Mouse (Mus musculus): ENCODE measurements around the gene Mxi1.

Mxi1 gene

DNA sequence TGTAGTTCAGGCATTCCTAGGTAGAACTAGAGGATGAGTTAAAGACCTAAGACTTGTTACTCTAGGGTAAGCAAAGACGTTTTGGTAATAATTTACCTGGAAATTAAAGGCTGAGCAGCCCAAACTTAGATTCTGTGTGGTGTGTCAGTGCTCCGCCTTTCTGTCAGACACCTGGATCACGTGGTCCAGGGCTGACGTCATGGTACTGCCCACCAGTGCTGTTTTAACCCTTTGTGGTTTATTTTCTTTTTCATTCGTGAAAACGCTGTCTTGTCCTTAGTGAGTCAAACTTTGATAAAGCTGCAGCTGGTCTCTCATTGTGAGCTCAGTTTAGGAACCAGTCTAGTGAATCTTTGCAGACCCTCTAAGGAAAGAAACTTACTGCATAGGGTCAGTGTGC, 30.1 kb downstream of the Mxi1 start:
- no peak for TF ChIP-seq NANOG (IDR thresholded peaks at IDR 0.05; ENCODE audit: borderline replicate concordance, low read length)
- no peak for TF ChIP-seq POU5F1 (IDR thresholded peaks at IDR 0.05; ENCODE audit: borderline replicate concordance, low read length)
- TF ChIP-seq CTCF (conservative IDR thresholded peaks at IDR 0.05; ENCODE audit: low read length), result no peak
- Histone ChIP-seq H3K4me3 (replicated peaks; ENCODE audit: low read length) (no peak overlapping the region), H3K27me3 (ENCODE audit: insufficient read depth, low read length) (no peaks in the 10 kb centered on the region), H3K36me3 (ENCODE audit: insufficient read depth, low read length) (peaks cover 44% of the 10 kb centered on the region), H3K9me3 (ENCODE audit: low read length) (no peaks in the 10 kb centered on the region), H3K4me1 (replicated peaks; ENCODE audit: low read depth, low read length) (peaks cover 38% of the 10 kb centered on the region)

DNA sequence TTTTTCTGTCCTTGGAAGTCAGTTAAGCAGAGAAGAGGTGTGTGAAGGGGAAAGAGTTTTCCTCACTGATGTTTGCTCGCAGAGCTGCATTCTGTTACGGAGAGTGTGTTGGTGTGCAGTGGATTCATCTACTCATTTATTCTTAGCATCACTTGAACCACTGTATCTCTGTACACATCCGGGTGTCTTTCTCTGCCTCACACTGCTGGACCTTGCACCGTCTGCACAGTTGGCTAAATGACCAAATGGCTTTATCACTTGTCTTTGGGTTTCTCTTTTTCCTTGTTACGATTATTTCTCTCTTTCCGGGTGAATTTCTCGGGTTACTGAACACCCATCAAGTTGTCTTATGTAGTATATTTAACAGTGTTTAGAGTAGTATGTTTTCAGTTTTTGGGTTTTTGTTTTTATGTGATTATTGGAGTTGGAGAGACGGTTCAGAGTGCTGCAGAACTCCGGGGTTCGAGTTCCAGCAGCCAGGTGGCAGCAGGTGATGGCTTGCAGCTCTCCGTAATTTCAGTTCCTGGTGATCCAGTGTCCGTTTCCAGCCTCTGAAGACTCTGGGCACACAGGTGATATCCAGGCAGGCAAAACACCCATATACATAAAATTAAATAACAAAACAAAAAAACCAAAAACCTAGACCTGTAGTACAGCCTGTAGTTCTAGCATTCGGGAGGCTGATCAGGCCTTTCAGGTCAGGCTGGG, 33.0 kb downstream of the Mxi1 start:
- H3K27me3 ChIP-seq (ENCODE audit: insufficient read depth, low read length), result no peaks in the 10 kb centered on the region
- H3K4me3 ChIP-seq (replicated peaks; ENCODE audit: low read length), result no peak overlapping the region
- H3K36me3 ChIP-seq (ENCODE audit: insufficient read depth, low read length), result peaks cover 27% of the 10 kb centered on the region
- H3K9me3 ChIP-seq (ENCODE audit: low read length), result no peaks in the 10 kb centered on the region
- TF ChIP-seq POU5F1 (IDR thresholded peaks at IDR 0.05; ENCODE audit: borderline replicate concordance, low read length), result no peak
- no peak for TF ChIP-seq CTCF (conservative IDR thresholded peaks at IDR 0.05; ENCODE audit: low read length)
- no peak for TF ChIP-seq NANOG (IDR thresholded peaks at IDR 0.05; ENCODE audit: borderline replicate concordance, low read length)
- H3K4me1 ChIP-seq (replicated peaks; ENCODE audit: low read depth, low read length), result peaks cover 38% of the 10 kb centered on the region

DNA sequence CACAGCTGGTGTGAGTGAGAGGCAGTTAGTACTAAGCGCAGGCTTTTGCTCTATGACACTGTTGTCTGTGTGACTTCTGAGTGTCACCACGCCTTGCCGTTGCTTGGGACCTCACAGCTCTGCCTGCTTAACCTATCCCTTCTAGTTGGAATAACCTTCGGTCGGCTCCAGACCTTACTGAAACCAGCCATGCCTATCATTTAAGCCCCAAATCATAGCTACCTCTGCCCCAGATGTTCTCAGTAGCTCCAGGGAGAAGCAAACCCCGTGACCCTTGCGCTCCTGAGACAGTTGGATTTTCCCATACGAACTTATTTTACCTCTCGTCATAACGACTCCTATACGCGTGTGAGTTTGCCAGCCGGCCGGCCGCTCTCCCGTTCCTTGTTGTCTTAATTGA, 33.7 kb downstream of the Mxi1 start:
- peaks cover 38% of the 10 kb centered on the region for H3K4me1 ChIP-seq (replicated peaks; ENCODE audit: low read depth, low read length)
- no peak overlapping the region for H3K4me3 ChIP-seq (replicated peaks; ENCODE audit: low read length)
- H3K9me3 ChIP-seq (ENCODE audit: low read length), result no peaks in the 10 kb centered on the region
- no peak for TF ChIP-seq CTCF (conservative IDR thresholded peaks at IDR 0.05; ENCODE audit: low read length)
- TF ChIP-seq NANOG (IDR thresholded peaks at IDR 0.05; ENCODE audit: borderline replicate concordance, low read length), result no peak
- TF ChIP-seq POU5F1 (IDR thresholded peaks at IDR 0.05; ENCODE audit: borderline replicate concordance, low read length), result no peak
- no peaks in the 10 kb centered on the region for H3K27me3 ChIP-seq (ENCODE audit: insufficient read depth, low read length)
- peaks cover 22% of the 10 kb centered on the region for H3K36me3 ChIP-seq (ENCODE audit: insufficient read depth, low read length)

DNA sequence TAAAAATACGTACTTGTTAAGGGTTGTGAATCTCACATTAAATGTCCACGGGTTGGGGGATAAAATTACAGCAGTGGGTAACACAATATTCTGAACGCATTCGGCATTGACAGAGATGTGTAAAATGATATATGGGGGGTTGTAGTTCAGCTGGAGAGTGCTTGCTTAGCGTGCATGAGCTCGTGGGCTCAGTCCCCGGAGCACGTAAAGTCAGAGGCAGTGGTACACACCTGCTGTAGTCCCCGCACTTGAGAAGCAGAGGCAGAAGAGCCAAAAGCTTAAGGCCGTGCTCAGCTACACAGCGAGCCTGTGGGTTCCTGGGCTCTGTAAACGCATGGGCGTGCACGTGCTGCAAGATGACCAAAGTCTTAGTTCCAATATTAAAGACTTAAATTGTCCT, 35.4 kb downstream of the Mxi1 start:
- Histone ChIP-seq H3K4me3 (replicated peaks; ENCODE audit: low read length) (no peak overlapping the region), H3K9me3 (ENCODE audit: low read length) (no peaks in the 10 kb centered on the region), H3K36me3 (ENCODE audit: insufficient read depth, low read length) (peaks cover 24% of the 10 kb centered on the region), H3K27me3 (ENCODE audit: insufficient read depth, low read length) (no peaks in the 10 kb centered on the region), H3K4me1 (replicated peaks; ENCODE audit: low read depth, low read length) (peaks cover 36% of the 10 kb centered on the region)
- no peak for TF ChIP-seq POU5F1 (IDR thresholded peaks at IDR 0.05; ENCODE audit: borderline replicate concordance, low read length)
- TF ChIP-seq CTCF (conservative IDR thresholded peaks at IDR 0.05; ENCODE audit: low read length), result no peak
- no peak for TF ChIP-seq NANOG (IDR thresholded peaks at IDR 0.05; ENCODE audit: borderline replicate concordance, low read length)

DNA sequence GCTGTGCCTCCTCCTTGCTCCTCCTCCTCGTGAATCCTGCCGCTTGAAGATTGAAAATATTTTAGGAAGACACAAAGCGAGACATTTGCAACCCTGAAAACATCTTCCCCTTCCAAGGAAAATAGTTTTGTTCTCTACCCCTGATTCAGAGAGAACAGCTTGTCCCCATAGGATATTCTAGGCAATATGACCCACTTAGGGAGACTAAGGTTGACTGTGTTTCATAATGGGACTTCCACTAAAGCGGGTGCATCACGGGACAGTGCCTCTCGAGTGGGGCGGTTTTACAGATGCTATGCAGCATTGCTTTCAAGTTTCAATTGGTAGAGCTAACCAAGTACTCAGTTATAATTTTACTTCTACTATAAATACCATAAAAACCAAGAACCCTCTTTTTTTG, 43.5 kb downstream of the Mxi1 start:
- peaks cover 18% of the 10 kb centered on the region for H3K36me3 ChIP-seq (ENCODE audit: insufficient read depth, low read length)
- TF ChIP-seq NANOG (IDR thresholded peaks at IDR 0.05; ENCODE audit: borderline replicate concordance, low read length) (no peak), CTCF (conservative IDR thresholded peaks at IDR 0.05; ENCODE audit: low read length) (no peak), POU5F1 (IDR thresholded peaks at IDR 0.05; ENCODE audit: borderline replicate concordance, low read length) (no peak)
- no peak overlapping the region for H3K4me3 ChIP-seq (replicated peaks; ENCODE audit: low read length)
- peaks cover 34% of the 10 kb centered on the region for H3K4me1 ChIP-seq (replicated peaks; ENCODE audit: low read depth, low read length)
- no peaks in the 10 kb centered on the region for H3K27me3 ChIP-seq (ENCODE audit: insufficient read depth, low read length)
- no peaks in the 10 kb centered on the region for H3K9me3 ChIP-seq (ENCODE audit: low read length)

DNA sequence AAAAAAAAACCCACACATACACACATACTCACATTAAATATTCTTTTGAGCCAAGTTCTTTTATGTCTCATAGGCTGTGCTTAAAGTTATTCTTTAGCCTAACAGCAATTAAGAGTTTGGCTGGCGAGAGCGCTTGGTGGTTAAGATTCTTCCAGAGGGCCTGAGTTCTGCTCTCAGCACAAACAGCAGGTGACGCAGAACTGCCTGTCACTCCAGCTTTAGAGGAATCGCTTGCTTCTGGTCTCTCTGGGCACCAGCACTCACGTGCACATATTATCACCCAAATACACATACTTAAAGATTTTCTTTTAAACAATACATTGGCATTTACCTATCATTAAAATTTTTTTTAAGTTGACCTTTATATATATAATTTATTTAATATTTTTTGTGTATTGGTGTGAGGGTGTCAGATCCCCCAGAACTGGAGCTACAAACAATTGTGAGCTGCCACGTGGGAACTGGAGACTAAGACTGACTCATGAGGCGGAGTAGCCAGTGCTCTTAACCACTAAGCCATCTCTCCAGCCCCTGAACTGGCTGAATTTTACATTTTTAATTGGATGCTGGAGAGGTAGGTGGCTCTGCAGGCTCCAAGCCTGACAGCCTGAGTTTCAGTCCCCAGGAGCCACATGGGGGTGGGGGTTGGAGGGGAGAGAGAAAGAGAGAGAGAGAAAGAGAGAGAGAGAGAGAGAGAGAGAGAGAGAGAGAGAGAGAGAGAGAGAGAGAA, 44.1 kb downstream of the Mxi1 start:
- H3K9me3 ChIP-seq (ENCODE audit: low read length), result no peaks in the 10 kb centered on the region
- H3K27me3 ChIP-seq (ENCODE audit: insufficient read depth, low read length), result no peaks in the 10 kb centered on the region
- peaks cover 37% of the 10 kb centered on the region for H3K4me1 ChIP-seq (replicated peaks; ENCODE audit: low read depth, low read length)
- peaks cover 18% of the 10 kb centered on the region for H3K36me3 ChIP-seq (ENCODE audit: insufficient read depth, low read length)
- TF ChIP-seq CTCF (conservative IDR thresholded peaks at IDR 0.05; ENCODE audit: low read length), result no peak
- TF ChIP-seq POU5F1 (IDR thresholded peaks at IDR 0.05; ENCODE audit: borderline replicate concordance, low read length), result no peak
- TF ChIP-seq NANOG (IDR thresholded peaks at IDR 0.05; ENCODE audit: borderline replicate concordance, low read length), result no peak
- H3K4me3 ChIP-seq (replicated peaks; ENCODE audit: low read length), result no peak overlapping the region

DNA sequence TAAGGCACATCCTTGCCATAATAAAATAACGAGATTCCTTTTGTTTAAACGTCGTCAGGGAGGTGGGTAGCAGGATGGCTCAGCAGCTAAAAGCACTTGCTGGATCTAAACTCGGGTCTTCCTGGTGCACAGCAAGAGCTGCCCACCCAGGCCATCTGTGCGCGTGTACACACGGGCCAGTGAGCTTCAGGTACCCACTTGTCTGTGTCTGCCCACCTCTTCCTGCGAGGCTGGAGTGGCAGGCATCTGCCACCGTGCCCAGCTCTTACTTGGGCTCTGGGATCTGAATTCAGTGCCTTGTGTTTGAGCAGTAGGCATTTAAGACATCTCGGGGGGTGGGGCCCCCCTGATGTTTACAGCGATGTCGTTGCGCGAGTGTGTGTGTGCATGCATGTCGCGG, 44.7 kb downstream of the Mxi1 start:
- Histone ChIP-seq H3K4me1 (replicated peaks; ENCODE audit: low read depth, low read length) (peaks cover 35% of the 10 kb centered on the region), H3K9me3 (ENCODE audit: low read length) (no peaks in the 10 kb centered on the region), H3K36me3 (ENCODE audit: insufficient read depth, low read length) (peaks cover 18% of the 10 kb centered on the region), H3K4me3 (replicated peaks; ENCODE audit: low read length) (no peak overlapping the region), H3K27me3 (ENCODE audit: insufficient read depth, low read length) (no peaks in the 10 kb centered on the region)
- no peak for TF ChIP-seq POU5F1 (IDR thresholded peaks at IDR 0.05; ENCODE audit: borderline replicate concordance, low read length)
- no peak for TF ChIP-seq CTCF (conservative IDR thresholded peaks at IDR 0.05; ENCODE audit: low read length)
- no peak for TF ChIP-seq NANOG (IDR thresholded peaks at IDR 0.05; ENCODE audit: borderline replicate concordance, low read length)

DNA sequence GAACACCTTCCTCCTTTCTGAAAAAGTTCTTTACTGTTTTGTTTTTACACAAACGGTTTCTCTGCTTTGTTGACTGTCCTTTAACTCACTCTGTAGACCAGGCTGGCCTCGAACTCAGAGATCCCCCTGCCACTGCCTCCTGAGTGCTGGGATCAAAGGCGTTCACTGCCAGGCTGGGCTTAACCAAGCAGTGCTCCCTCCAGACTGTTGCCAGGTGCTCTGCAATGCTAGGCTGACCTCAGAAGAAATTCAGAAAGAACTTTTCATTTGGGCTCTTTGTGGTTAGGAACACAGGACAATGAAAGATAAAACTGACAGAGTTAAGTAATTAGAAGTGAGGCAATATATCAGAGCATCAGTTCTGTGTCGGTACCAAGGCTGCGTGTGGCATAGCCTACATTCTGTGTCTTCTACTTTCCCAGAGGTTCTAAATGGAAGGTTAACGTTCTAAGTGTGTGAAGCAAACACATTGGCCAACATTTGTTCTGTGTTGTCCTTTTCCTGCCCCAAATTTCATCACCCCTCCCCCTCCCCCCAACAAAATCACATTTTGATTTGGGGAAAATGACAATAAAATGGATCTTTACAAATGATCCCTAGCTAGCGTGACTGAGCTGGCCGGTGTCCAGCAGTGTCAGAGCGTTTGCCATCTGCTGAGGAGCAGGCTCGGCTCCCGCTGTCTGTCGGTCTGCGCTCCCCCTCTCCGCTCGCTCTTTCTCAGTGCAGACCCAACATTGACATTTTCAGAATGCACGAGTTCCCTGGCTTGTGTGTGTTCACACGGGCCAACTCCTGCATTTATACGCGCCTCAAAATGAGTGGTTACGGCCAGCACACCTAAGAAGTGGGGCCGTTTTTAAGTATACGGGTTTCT, 49.1 kb downstream of the Mxi1 start:
- Histone ChIP-seq H3K4me1 (replicated peaks; ENCODE audit: low read depth, low read length) (0 out of 2 replicates have a peak, but pooled peaks cover 9% of the 10 kb centered on the region), H3K27me3 (ENCODE audit: insufficient read depth, low read length) (no peaks in the 10 kb centered on the region), H3K4me3 (replicated peaks; ENCODE audit: low read length) (no peak overlapping the region), H3K36me3 (ENCODE audit: insufficient read depth, low read length) (no peaks in the 10 kb centered on the region), H3K9me3 (ENCODE audit: low read length) (no peaks in the 10 kb centered on the region)
- TF ChIP-seq CTCF (conservative IDR thresholded peaks at IDR 0.05; ENCODE audit: low read length), result no peak
- TF ChIP-seq POU5F1 (IDR thresholded peaks at IDR 0.05; ENCODE audit: borderline replicate concordance, low read length), result no peak
- TF ChIP-seq NANOG (IDR thresholded peaks at IDR 0.05; ENCODE audit: borderline replicate concordance, low read length), result no peak
